Mouse (Mus musculus): ENCODE data around the gene Upp2.

GRCm38 (mm10) chr2:58533521-58534001 is 33.5 kb upstream of the Upp2 start:
- no peak for TF ChIP-seq CTCF (IDR thresholded peaks at IDR 0.05; ENCODE audit: low read depth, low read length)
- no peak for TF ChIP-seq POLR2A (IDR thresholded peaks at IDR 0.05; ENCODE audit: extremely low read depth, insufficient read depth, low read length)
